Mouse (Mus musculus): Measurements from ENCODE around the gene Tubb2b. TPM values are rescaled to one million over a fixed set of nuclear protein-coding genes. Genes with fewer than 3 reads are reported as not detected.

Tubb2b gene
- total and polyA plus RNA-seq, 2 experiments = 0.33 TPM; not detected in 1

GRCm38 (mm10) chr13:34101908-34102307, 28.4 kb downstream of the Tubb2b start:
- H3K4me1 ChIP-seq (ENCODE audit: control insufficient read depth, insufficient read depth, low read length) = no peaks in the 10 kb centered on the region
- DNase-seq (ENCODE audit: extremely low read depth, low read depth, low spot score) = no peak
- H3K27ac ChIP-seq (replicated peaks; ENCODE audit: insufficient read depth, low read depth, low read length) = no peak overlapping the region

GRCm38 (mm10) chr13:34101247-34101646, 29.0 kb downstream of the Tubb2b start:
- no peaks in the 10 kb centered on the region for H3K79me2 ChIP-seq (ENCODE audit: control insufficient read depth, insufficient read depth, low read length)
- no peak overlapping the region for H3K27ac ChIP-seq (replicated peaks; ENCODE audit: insufficient read depth, low read depth, low read length)
- no peak overlapping the region for H3K4me3 ChIP-seq (ENCODE audit: insufficient read depth, low read depth, low read length)
- no peak for TF ChIP-seq CTCF (IDR thresholded peaks at IDR 0.05; ENCODE audit: low read depth, low read length)
- WGBS = 97% methylated on average over 10 of the region's 10 CpGs
- H3K4me1 ChIP-seq (ENCODE audit: control insufficient read depth, insufficient read depth, low read length) = no peaks in the 10 kb centered on the region
- no peak overlapping the region for H3K9ac ChIP-seq (ENCODE audit: low read depth, low read length)
- no peaks in the 10 kb centered on the region for H3K27me3 ChIP-seq (ENCODE audit: control insufficient read depth, insufficient read depth, low read length)
- DNase-seq (ENCODE audit: extremely low read depth, low read depth, low spot score) = no peak
- H3K36me3 ChIP-seq (ENCODE audit: control insufficient read depth, insufficient read depth, low read length) = no peaks in the 10 kb centered on the region

More at GRCm38 (mm10) chr13:34101908-34102307, 28.4 kb downstream of the Tubb2b start:
- 85% methylated on average over 9 of the region's 9 CpGs for WGBS
- H3K27me3 ChIP-seq (ENCODE audit: control insufficient read depth, insufficient read depth, low read length) = no peaks in the 10 kb centered on the region
- H3K79me2 ChIP-seq (ENCODE audit: control insufficient read depth, insufficient read depth, low read length) = no peaks in the 10 kb centered on the region
- no peak overlapping the region for H3K9ac ChIP-seq (ENCODE audit: low read depth, low read length)
- no peak for TF ChIP-seq POLR2A (IDR thresholded peaks at IDR 0.05; ENCODE audit: extremely low read depth, insufficient read depth, low read length)
- no peak for TF ChIP-seq CTCF (IDR thresholded peaks at IDR 0.05; ENCODE audit: low read depth, low read length)
- H3K36me3 ChIP-seq (ENCODE audit: control insufficient read depth, insufficient read depth, low read length) = no peaks in the 10 kb centered on the region
- no peak overlapping the region for H3K4me3 ChIP-seq (ENCODE audit: insufficient read depth, low read depth, low read length)

- Histone ChIP-seq H3K4me1 (ENCODE audit: control insufficient read depth, insufficient read depth, low read length) (peaks cover 2% of the 10 kb centered on the region; the same call in 1 of the 2 replicates), H3K27ac (replicated peaks; ENCODE audit: insufficient read depth, low read depth, low read length) (no peak overlapping the region), H3K79me2 (ENCODE audit: control insufficient read depth, insufficient read depth, low read length) (no peaks in the 10 kb centered on the region), H3K9ac (ENCODE audit: low read depth, low read length) (no peak overlapping the region), H3K36me3 (ENCODE audit: control insufficient read depth, insufficient read depth, low read length) (no peaks in the 10 kb centered on the region), H3K27me3 (ENCODE audit: control insufficient read depth, insufficient read depth, low read length) (no peaks in the 10 kb centered on the region), H3K4me3 (ENCODE audit: insufficient read depth, low read depth, low read length) (no peak overlapping the region)
- WGBS = 90% methylated on average over 3 of the region's 3 CpGs
- DNase-seq (ENCODE audit: extremely low read depth, low read depth, low spot score) = no peak
- TF ChIP-seq CTCF (IDR thresholded peaks at IDR 0.05; ENCODE audit: low read depth, low read length) (no peak), POLR2A (IDR thresholded peaks at IDR 0.05; ENCODE audit: extremely low read depth, insufficient read depth, low read length) (no peak)
These were observed 29.5 kb downstream of the Tubb2b start for GRCm38 (mm10) chr13:34100733-34101132.

GRCm38 (mm10) chr13:34097086-34097485, 33.2 kb downstream of the Tubb2b start:
- no peaks in the 10 kb centered on the region for H3K79me2 ChIP-seq (ENCODE audit: control insufficient read depth, insufficient read depth, low read length)
- no peaks in the 10 kb centered on the region for H3K27me3 ChIP-seq (ENCODE audit: control insufficient read depth, insufficient read depth, low read length)
- no peak overlapping the region for H3K27ac ChIP-seq (replicated peaks; ENCODE audit: insufficient read depth, low read depth, low read length)
- H3K36me3 ChIP-seq (ENCODE audit: control insufficient read depth, insufficient read depth, low read length) = no peaks in the 10 kb centered on the region
- WGBS = 91% methylated on average over 3 of the region's 3 CpGs
- H3K9ac ChIP-seq (ENCODE audit: low read depth, low read length) = no peak overlapping the region
- DNase-seq (ENCODE audit: extremely low read depth, low read depth, low spot score) = no peak
- H3K4me3 ChIP-seq (ENCODE audit: insufficient read depth, low read depth, low read length) = no peak overlapping the region
- TF ChIP-seq CTCF (IDR thresholded peaks at IDR 0.05; ENCODE audit: low read depth, low read length) (no peak), POLR2A (IDR thresholded peaks at IDR 0.05; ENCODE audit: extremely low read depth, insufficient read depth, low read length) (no peak)
- H3K4me1 ChIP-seq (ENCODE audit: control insufficient read depth, insufficient read depth, low read length) = peaks cover 2% of the 10 kb centered on the region; the same call in 1 of the 2 replicates

GRCm38 (mm10) chr13:34096455-34096854, 33.8 kb downstream of the Tubb2b start:
- peaks cover 2% of the 10 kb centered on the region; the same call in 1 of the 2 replicates for H3K4me1 ChIP-seq (ENCODE audit: control insufficient read depth, insufficient read depth, low read length)
- 77% methylated on average over 4 of the region's 4 CpGs for WGBS
- DNase-seq (ENCODE audit: extremely low read depth, low read depth, low spot score) = no peak
- no peaks in the 10 kb centered on the region for H3K36me3 ChIP-seq (ENCODE audit: control insufficient read depth, insufficient read depth, low read length)
- H3K79me2 ChIP-seq (ENCODE audit: control insufficient read depth, insufficient read depth, low read length) = no peaks in the 10 kb centered on the region
- no peak overlapping the region for H3K27ac ChIP-seq (replicated peaks; ENCODE audit: insufficient read depth, low read depth, low read length)
- no peak overlapping the region for H3K9ac ChIP-seq (ENCODE audit: low read depth, low read length)
- TF ChIP-seq CTCF (IDR thresholded peaks at IDR 0.05; ENCODE audit: low read depth, low read length) (no peak), POLR2A (IDR thresholded peaks at IDR 0.05; ENCODE audit: extremely low read depth, insufficient read depth, low read length) (no peak)
- H3K27me3 ChIP-seq (ENCODE audit: control insufficient read depth, insufficient read depth, low read length) = no peaks in the 10 kb centered on the region
- no peak overlapping the region for H3K4me3 ChIP-seq (ENCODE audit: insufficient read depth, low read depth, low read length)

GRCm38 (mm10) chr13:34095542-34096435, 34.5 kb downstream of the Tubb2b start:
- WGBS = 66% methylated on average over 6 of the region's 7 CpGs
- no peaks in the 10 kb centered on the region for H3K79me2 ChIP-seq (ENCODE audit: control insufficient read depth, insufficient read depth, low read length)
- no peak overlapping the region for H3K27ac ChIP-seq (replicated peaks; ENCODE audit: insufficient read depth, low read depth, low read length)
- no peak for DNase-seq (ENCODE audit: extremely low read depth, low read depth, low spot score)
- no peak overlapping the region for H3K9ac ChIP-seq (ENCODE audit: low read depth, low read length)
- no peaks in the 10 kb centered on the region for H3K36me3 ChIP-seq (ENCODE audit: control insufficient read depth, insufficient read depth, low read length)
- H3K4me3 ChIP-seq (ENCODE audit: insufficient read depth, low read depth, low read length) = no peak overlapping the region
- H3K4me1 ChIP-seq (ENCODE audit: control insufficient read depth, insufficient read depth, low read length) = peaks cover 2% of the 10 kb centered on the region; the same call in 1 of the 2 replicates
- TF ChIP-seq CTCF (IDR thresholded peaks at IDR 0.05; ENCODE audit: low read depth, low read length) = no peak
- no peak for TF ChIP-seq POLR2A (IDR thresholded peaks at IDR 0.05; ENCODE audit: extremely low read depth, insufficient read depth, low read length)
- no peaks in the 10 kb centered on the region for H3K27me3 ChIP-seq (ENCODE audit: control insufficient read depth, insufficient read depth, low read length)

All from liver, adult 2 months (tissue).